Mouse (Mus musculus) liver, adult 2 months (tissue): ENCODE data around the gene Wasl. TPM values are rescaled to one million over a fixed set of nuclear protein-coding genes. Genes with fewer than 3 reads are reported as not detected.

Experiments used
- DNase-seq: peaks from one replicate; pipeline ENCODE4 v3.0.0-alpha.2; 2011; ENCODE audit warnings: low read depth, low spot score; ENCODE audit errors: extremely low read depth
- H3K27ac ChIP-seq: fragments of 200-500 bp; replicated peaks from 2 replicates; pipeline ENCODE4 v1.5.1; 2012; ENCODE audit warnings: low read depth, mild to moderate bottlenecking, control low read depth, inconsistent platforms, low read length; ENCODE audit not compliant: insufficient read depth
- H3K27me3 ChIP-seq: fragments of 200-500 bp; 2 replicates; pipeline ENCODE4 v1.6.1; 2012; ENCODE audit warnings: mild to moderate bottlenecking, moderate library complexity, low read length, inconsistent platforms; ENCODE audit not compliant: control insufficient read depth, insufficient read depth
- H3K36me3 ChIP-seq: fragments of 200-500 bp; 2 replicates; pipeline ENCODE4 v1.6.1; 2012; ENCODE audit warnings: low read length, inconsistent platforms; ENCODE audit not compliant: control insufficient read depth, insufficient read depth
- H3K4me1 ChIP-seq: fragments of 200-500 bp; 2 replicates; pipeline ENCODE4 v1.6.1; 2011; ENCODE audit warnings: low read length; ENCODE audit not compliant: control insufficient read depth, insufficient read depth
- H3K4me3 ChIP-seq: fragments of 200-500 bp; 2 replicates; pipeline ENCODE4 v1.5.1; 2011; ENCODE audit warnings: low read depth, mild to moderate bottlenecking, control low read depth, low read length, moderate library complexity; ENCODE audit not compliant: insufficient read depth
- H3K79me2 ChIP-seq: fragments of 200-500 bp; 2 replicates; pipeline ENCODE4 v1.6.1; 2012; ENCODE audit warnings: inconsistent platforms, mild to moderate bottlenecking, low read length, moderate library complexity; ENCODE audit not compliant: control insufficient read depth, insufficient read depth
- H3K9ac ChIP-seq: fragments of 200-500 bp; 2 replicates; pipeline ENCODE4 v1.6.1; 2012; ENCODE audit warnings: low read depth, mild to moderate bottlenecking, control low read depth, inconsistent platforms, low read length
- CTCF ChIP-seq: fragments of 200-500 bp; IDR thresholded peaks from 2 replicates; pipeline ENCODE4 v1.5.1; 2011; ENCODE audit warnings: low read depth, low read length, control low read depth
- POLR2A ChIP-seq: fragments of 200-500 bp; IDR thresholded peaks from 2 replicates; pipeline ENCODE4 v1.6.1; 2011; ENCODE audit warnings: low read length, control low read depth; ENCODE audit not compliant: insufficient read depth; ENCODE audit errors: extremely low read depth
- WGBS: fragments of 180-500 bp; shearing (Covaris S2); methylation state at CpG from one replicate; pipeline ENCODE4 v1.1.7; 2018; 5-methylcytosine and 5-hydroxymethylcytosine counted together
- polyA plus RNA-seq: library from polyadenylated mRNA; depleted of rRNA; stranded (reverse); fragments of >200 nt; gene quantifications from 2 replicates; pipeline ENCODE4 v1.2.3, GENCODE M21; 2012
- total RNA-seq: library from RNA; depleted of rRNA; stranded (reverse); fragments of >200 nt; gene quantifications from 2 replicates; pipeline ENCODE4 v1.2.3, GENCODE M21; 2014

Gene Wasl
- total and polyA plus RNA-seq, 2 experiments: 29.4 to 36.9 TPM

DNA sequence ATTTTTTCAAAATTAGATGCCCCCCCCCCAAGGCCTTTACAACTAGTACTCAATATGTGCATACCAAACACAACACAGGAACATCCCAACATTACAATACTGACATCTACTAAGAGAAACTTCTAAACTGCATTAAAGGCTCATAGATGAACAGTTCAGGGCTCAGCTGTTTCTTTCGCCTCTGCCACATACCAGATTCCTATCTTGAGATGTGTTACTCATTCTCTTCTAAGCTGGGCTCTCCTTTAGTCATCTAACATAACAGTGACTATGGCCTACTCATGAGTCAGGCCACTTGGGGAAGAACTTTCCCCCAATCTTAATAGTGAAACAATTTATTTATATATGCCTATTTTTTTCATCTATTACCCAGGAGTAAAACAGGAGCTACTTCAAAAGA is 36.3 kb downstream of the Wasl start:
- no peak overlapping the region for H3K27ac ChIP-seq
- H3K4me3 ChIP-seq: no peak overlapping the region
- H3K9ac ChIP-seq: no peak overlapping the region
- H3K36me3 ChIP-seq: peaks cover 20% of the 10 kb centered on the region
- TF ChIP-seq POLR2A (no peak), CTCF (no peak)
- WGBS: 94% methylated on average over 1 of the region's 1 CpGs
- no peaks in the 10 kb centered on the region for H3K27me3 ChIP-seq
- no peak for DNase-seq
- peaks cover 8% of the 10 kb centered on the region for H3K4me1 ChIP-seq
- peaks cover 5% of the 10 kb centered on the region; the same call in 1 of the 2 replicates for H3K79me2 ChIP-seq

GRCm38 (mm10) chr6:24627586-24628030 is 37.2 kb downstream of the Wasl start:
- WGBS: 65% methylated on average over 5 of the region's 5 CpGs

DNA sequence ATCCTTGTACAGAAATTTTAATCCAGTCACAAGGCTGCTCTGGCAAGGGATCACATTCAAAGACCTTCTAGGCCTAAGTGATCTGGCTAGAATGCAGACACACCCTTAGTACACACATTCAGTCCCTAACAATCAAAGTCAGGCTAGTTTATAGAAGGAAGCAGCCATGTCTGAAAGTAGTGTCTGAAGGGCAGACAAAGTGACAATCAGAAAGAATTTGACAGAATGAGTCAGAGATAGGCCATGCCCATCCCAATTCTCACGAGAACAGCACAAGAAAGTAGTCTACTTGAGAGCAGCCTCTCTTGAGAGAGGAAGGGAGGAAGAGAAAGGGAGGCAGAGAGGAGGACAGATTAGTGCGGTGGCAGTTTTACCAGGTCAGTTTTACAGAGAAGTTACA is 42.7 kb downstream of the Wasl start:
- TF ChIP-seq CTCF: no peak
- TF ChIP-seq POLR2A: no peak
- no peaks in the 10 kb centered on the region for H3K27me3 ChIP-seq
- H3K27ac ChIP-seq: no peak overlapping the region
- no peaks in the 10 kb centered on the region; the same call in 1 of the 2 replicates for H3K79me2 ChIP-seq
- no peak overlapping the region for H3K9ac ChIP-seq
- WGBS: 83% methylated on average over 2 of the region's 2 CpGs
- H3K4me3 ChIP-seq: no peak overlapping the region
- H3K4me1 ChIP-seq: no peaks in the 10 kb centered on the region
- peaks cover 42% of the 10 kb centered on the region for H3K36me3 ChIP-seq
- no peak for DNase-seq

More at GRCm38 (mm10) chr6:24627586-24628030, 37.2 kb downstream of the Wasl start:
- H3K79me2 ChIP-seq: peaks cover 5% of the 10 kb centered on the region; the same call in 1 of the 2 replicates
- H3K4me3 ChIP-seq: no peak overlapping the region
- H3K36me3 ChIP-seq: peaks cover 22% of the 10 kb centered on the region
- H3K9ac ChIP-seq: no peak overlapping the region
- DNase-seq: peak; percentile 62
- peaks cover 3% of the 10 kb centered on the region for H3K4me1 ChIP-seq
- no peak overlapping the region for H3K27ac ChIP-seq
- TF ChIP-seq POLR2A (no peak), CTCF (peak; percentile 65)
- no peaks in the 10 kb centered on the region for H3K27me3 ChIP-seq

DNA sequence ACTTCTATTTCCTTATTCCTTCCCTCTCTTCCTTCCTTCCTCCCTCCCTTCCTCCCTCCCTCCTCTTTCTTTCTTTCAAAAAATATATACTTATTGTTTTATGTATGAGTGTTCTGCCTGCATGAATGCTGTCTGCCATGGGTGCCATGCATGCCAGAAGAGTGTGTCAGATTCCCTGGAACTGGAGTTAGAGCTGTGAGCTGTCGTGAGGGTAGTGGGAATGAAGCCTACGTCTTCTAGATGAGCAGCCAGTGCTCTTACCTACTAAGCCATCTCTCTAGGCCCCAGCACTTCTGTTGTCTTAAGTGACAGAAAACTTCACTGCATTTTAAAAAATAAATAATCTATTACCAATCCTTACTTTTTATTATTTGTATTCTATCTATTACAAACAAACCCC is 43.9 kb downstream of the Wasl start:
- no peak overlapping the region for H3K9ac ChIP-seq
- TF ChIP-seq POLR2A (no peak), CTCF (no peak)
- peaks cover 48% of the 10 kb centered on the region for H3K36me3 ChIP-seq
- H3K27me3 ChIP-seq: no peaks in the 10 kb centered on the region
- 83% methylated on average over 2 of the region's 2 CpGs for WGBS
- H3K4me1 ChIP-seq: no peaks in the 10 kb centered on the region
- no peak overlapping the region for H3K27ac ChIP-seq
- H3K4me3 ChIP-seq: no peak overlapping the region
- no peak for DNase-seq
- no peaks in the 10 kb centered on the region; the same call in 1 of the 2 replicates for H3K79me2 ChIP-seq

GRCm38 (mm10) chr6:24619285-24620045 is 45.3 kb downstream of the Wasl start:
- H3K4me1 ChIP-seq: no peaks in the 10 kb centered on the region
- no peak overlapping the region for H3K27ac ChIP-seq
- H3K36me3 ChIP-seq: peaks cover 50% of the 10 kb centered on the region
- TF ChIP-seq CTCF (no peak), POLR2A (no peak)
- no peak overlapping the region for H3K9ac ChIP-seq
- WGBS: 76% methylated on average over 6 of the region's 6 CpGs
- no peaks in the 10 kb centered on the region for H3K27me3 ChIP-seq
- H3K79me2 ChIP-seq: no peaks in the 10 kb centered on the region; the same call in 1 of the 2 replicates
- no peak overlapping the region for H3K4me3 ChIP-seq
- no peak for DNase-seq

DNA sequence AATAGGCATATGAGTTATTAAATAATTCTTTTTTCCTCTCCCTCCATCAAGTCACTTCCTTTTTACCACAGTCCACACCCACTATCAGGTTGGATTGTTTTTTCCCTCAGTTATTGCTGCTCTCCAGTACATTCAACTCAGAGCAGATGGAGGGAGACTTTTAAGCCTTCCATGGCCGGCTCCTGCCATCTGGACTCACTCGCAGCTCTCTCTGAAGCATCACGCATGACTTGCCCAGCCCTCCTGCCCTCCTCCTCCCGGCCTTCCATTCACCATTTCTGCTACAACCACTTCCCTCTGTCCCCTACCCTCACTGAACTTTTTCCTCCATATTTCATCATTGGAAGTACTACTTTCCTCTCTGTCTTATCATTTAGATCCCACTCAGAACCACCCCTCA is 48.1 kb downstream of the Wasl start:
- Histone ChIP-seq H3K27me3 (no peaks in the 10 kb centered on the region), H3K4me1 (peaks cover 5% of the 10 kb centered on the region), H3K9ac (no peak overlapping the region), H3K4me3 (no peak overlapping the region), H3K79me2 (no peaks in the 10 kb centered on the region), H3K36me3 (peaks cover 49% of the 10 kb centered on the region), H3K27ac (no peak overlapping the region)
- DNase-seq: no peak
- no peak for TF ChIP-seq CTCF
- no peak for TF ChIP-seq POLR2A
- 90% methylated on average over 4 of the region's 4 CpGs for WGBS
